Mouse (Mus musculus) neural tube, embryonic 11.5 days (tissue): Measurements from ENCODE around the gene Fkbp1b. TPM values are rescaled to one million over a fixed set of nuclear protein-coding genes. Genes with fewer than 3 reads are reported as not detected.
A peak's percentile ranks its signal among the peaks of the same experiment; 100 is the strongest.
"Not testable (repeated sequence)": the region's sequence is repeated elsewhere in the genome, so short reads cannot be mapped to it uniquely, and the experiment has no call there.

Experiments used
- ATAC-seq: fragments of 200-750 bp; cut with Nextera tagmentation; 2 replicates; pipeline ENCODE4 v1.8.0; 2017; ENCODE audit warnings: moderate number of reproducible peaks, mild to moderate bottlenecking, moderate TSS enrichment, moderate library complexity; ENCODE audit not compliant: insufficient read depth, low FRiP score, low TSS enrichment
- DNase-seq: peaks from one replicate; pipeline ENCODE4 v3.0.0-alpha.2; 2015; ENCODE audit warnings: low spot score
- H3K27ac ChIP-seq: fragments of 300-500 bp; sonication (generic); 2 replicates; pipeline ENCODE4 v1.5.1; 2014; ENCODE audit warnings: low read depth, mild to moderate bottlenecking, low read length
- H3K27me3 ChIP-seq: fragments of 300-500 bp; sonication (generic); 2 replicates; pipeline ENCODE4 v1.6.1; 2014; ENCODE audit warnings: mild to moderate bottlenecking, low read length, mixed read lengths; ENCODE audit not compliant: control insufficient read depth, insufficient read depth
- H3K36me3 ChIP-seq: fragments of 300-500 bp; sonication (generic); 2 replicates; pipeline ENCODE4 v1.6.1; 2014; ENCODE audit warnings: mild to moderate bottlenecking, low read length, moderate library complexity, mixed read lengths; ENCODE audit not compliant: control insufficient read depth, insufficient read depth
- H3K4me1 ChIP-seq: fragments of 300-500 bp; sonication (generic); 2 replicates; pipeline ENCODE4 v1.6.1; 2014; ENCODE audit warnings: low read length, mixed read lengths; ENCODE audit not compliant: control insufficient read depth, insufficient read depth
- H3K4me2 ChIP-seq: fragments of 300-500 bp; sonication (generic); 2 replicates; pipeline ENCODE4 v1.6.1; 2014; ENCODE audit warnings: low read depth, mild to moderate bottlenecking, moderate library complexity
- H3K4me3 ChIP-seq: fragments of 300-500 bp; sonication (generic); 2 replicates; pipeline ENCODE4 v1.5.1; 2014; ENCODE audit warnings: low read depth, low read length
- H3K9ac ChIP-seq: fragments of 300-500 bp; sonication (generic); 2 replicates; pipeline ENCODE4 v1.6.1; 2014; ENCODE audit warnings: mild to moderate bottlenecking, low read length
- H3K9me3 ChIP-seq: fragments of 300-500 bp; sonication (generic); 2 replicates; pipeline ENCODE4 v1.6.1; 2016; ENCODE audit warnings: low read length; ENCODE audit not compliant: control insufficient read depth
- WGBS: fragments of 180-500 bp; shearing (Covaris S2); extraction: QIAGEN DNeasy Blood & Tissue Kit; methylation state at CpG from one replicate; pipeline ENCODE4 v1.1.7; 2014; 5-methylcytosine and 5-hydroxymethylcytosine counted together
- polyA plus RNA-seq: library from polyadenylated mRNA; unstranded; fragments of >200 nt; fragmentation: Nextera tagmentation; extraction: Ambion mirVana; gene quantifications from 2 replicates; pipeline ENCODE4 v1.2.1, GENCODE M21; 2014

Fkbp1b gene
- 22.7 and 30.2 TPM in 2 replicates for polyA plus RNA-seq

GRCm38 (mm10) chr12:4841392-4841887, at the start of gene Fkbp1b:
Fkbp1b (minus strand) TSS chr12:4841591.
- H3K36me3 ChIP-seq, result no peaks in the 10 kb centered on the region
- DNase-seq (peak; percentile 76), ATAC-seq (peak; percentile 70)
- H3K9ac ChIP-seq, result peak within 1 kb of the TSS; percentile 67
- H3K27ac ChIP-seq, result no peak within 1 kb of the TSS
- peaks cover 10% of the 10 kb centered on the region for H3K4me1 ChIP-seq
- peaks cover 5% of the 10 kb centered on the region; the same call in 1 of the 2 replicates for H3K27me3 ChIP-seq
- no peaks in the 10 kb centered on the region for H3K9me3 ChIP-seq
- H3K4me3 ChIP-seq, result peak within 1 kb of the TSS; percentile 60
- peak within 1 kb of the TSS; percentile 83 for H3K4me2 ChIP-seq
- under 1% methylated on average over 29 of the region's 37 CpGs for WGBS

GRCm38 (mm10) chr12:4889891-4890290, 48.5 kb upstream of the Fkbp1b start:
- DNase-seq (no peak), ATAC-seq (no peak)
- no peaks in the 10 kb centered on the region for H3K9me3 ChIP-seq
- H3K27me3 ChIP-seq, result no peaks in the 10 kb centered on the region
- no peak overlapping the region for H3K4me2 ChIP-seq
- H3K9ac ChIP-seq, result no peak overlapping the region
- no peaks in the 10 kb centered on the region for H3K4me1 ChIP-seq
- H3K4me3 ChIP-seq, result no peak overlapping the region
- 88% methylated on average over 1 of the region's 1 CpGs for WGBS
- H3K36me3 ChIP-seq, result no peaks in the 10 kb centered on the region
- no peak overlapping the region for H3K27ac ChIP-seq

DNA sequence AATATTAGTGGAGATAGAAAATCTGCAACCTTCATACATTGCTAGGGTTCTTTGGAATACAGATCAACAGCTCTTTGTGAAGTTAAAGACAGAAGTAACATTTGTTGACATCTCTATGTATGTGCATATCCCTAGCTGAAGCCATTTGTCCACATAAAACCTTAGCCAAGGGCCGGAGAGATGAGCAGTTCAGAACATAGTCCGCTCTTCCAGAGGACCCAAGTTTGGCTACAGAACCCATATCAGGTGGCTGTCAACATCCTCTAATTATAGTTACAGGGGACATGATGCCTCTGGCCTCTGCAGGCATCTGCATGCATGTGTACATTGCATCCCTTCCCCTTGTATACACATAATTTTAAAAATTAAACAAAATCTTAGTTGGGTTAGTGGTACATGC, 47.9 kb upstream of the Fkbp1b start:
- no peak for DNase-seq
- ATAC-seq, result no peak
- Histone ChIP-seq H3K4me1 (no peaks in the 10 kb centered on the region), H3K27me3 (no peaks in the 10 kb centered on the region), H3K9ac (no peak overlapping the region), H3K4me2 (no peak overlapping the region), H3K9me3 (no peaks in the 10 kb centered on the region), H3K27ac (no peak overlapping the region), H3K4me3 (no peak overlapping the region), H3K36me3 (no peaks in the 10 kb centered on the region)
- 93% methylated on average over 2 of the region's 2 CpGs for WGBS

DNA sequence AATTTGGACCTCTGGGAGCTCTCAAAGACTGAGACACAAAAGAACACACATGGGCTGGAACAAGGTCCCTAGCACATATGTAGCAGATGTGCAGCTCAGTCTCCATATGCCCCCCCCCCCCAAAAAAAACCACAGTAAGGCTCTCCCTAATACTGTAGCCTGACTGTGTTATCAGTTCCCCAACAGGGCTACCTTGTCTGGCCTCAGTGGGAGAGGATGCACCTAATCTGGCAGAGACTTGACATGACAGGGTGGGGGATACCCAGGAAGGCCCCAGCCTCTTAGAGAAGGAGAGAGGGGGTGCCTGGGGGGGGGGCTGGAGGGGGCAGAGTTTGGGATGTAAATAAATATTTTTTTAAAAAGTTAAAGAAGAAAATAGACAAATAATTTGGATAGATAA, 47.3 kb upstream of the Fkbp1b start:
- Histone ChIP-seq H3K4me3 (no peak overlapping the region), H3K27ac (no peak overlapping the region), H3K36me3 (no peaks in the 10 kb centered on the region), H3K9ac (no peak overlapping the region), H3K4me1 (no peaks in the 10 kb centered on the region), H3K27me3 (no peaks in the 10 kb centered on the region), H3K9me3 (no peaks in the 10 kb centered on the region), H3K4me2 (no peak overlapping the region)
- ATAC-seq (no peak), DNase-seq (no peak)

GRCm38 (mm10) chr12:4886581-4886980, 45.2 kb upstream of the Fkbp1b start:
- not testable (repeated sequence) for H3K9me3 ChIP-seq, H3K27me3 ChIP-seq, H3K4me2 ChIP-seq, ATAC-seq, H3K27ac ChIP-seq, H3K36me3 ChIP-seq, H3K9ac ChIP-seq, H3K4me3 ChIP-seq, DNase-seq, H3K4me1 ChIP-seq
- WGBS, result 96% methylated on average over 4 of the region's 4 CpGs

GRCm38 (mm10) chr12:4885062-4885461, 43.7 kb upstream of the Fkbp1b start:
- H3K4me1 ChIP-seq, result no peaks in the 10 kb centered on the region
- H3K36me3 ChIP-seq, result 0 out of 2 replicates have a peak, but pooled peaks cover 3% of the 10 kb centered on the region
- no peak for DNase-seq
- ATAC-seq, result no peak
- H3K9ac ChIP-seq, result no peak overlapping the region
- no peak overlapping the region for H3K4me2 ChIP-seq
- no peak overlapping the region for H3K4me3 ChIP-seq
- H3K9me3 ChIP-seq, result no peaks in the 10 kb centered on the region
- no peak overlapping the region for H3K27ac ChIP-seq
- no peaks in the 10 kb centered on the region for H3K27me3 ChIP-seq
- WGBS, result 85% methylated on average over 1 of the region's 1 CpGs

DNA sequence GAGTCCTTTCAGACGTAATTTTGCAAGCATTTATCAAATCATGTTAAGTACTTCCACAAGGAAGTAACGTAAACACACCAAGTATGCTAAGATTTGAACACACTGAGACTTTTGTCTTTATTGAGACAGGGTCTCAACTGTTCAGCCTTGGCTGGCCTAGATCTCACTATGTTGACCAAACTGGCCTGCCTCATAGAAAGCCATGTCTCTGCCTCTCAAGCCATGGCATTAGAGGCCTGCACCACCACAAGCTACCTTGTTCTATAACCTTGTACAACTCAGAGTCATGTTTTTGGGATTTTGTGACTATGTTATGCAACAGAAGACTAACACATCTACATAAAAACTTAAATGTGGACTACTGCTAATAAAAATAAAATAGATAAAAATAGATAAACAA, 40.7 kb upstream of the Fkbp1b start:
- H3K4me3 ChIP-seq, result no peak overlapping the region
- WGBS, result 93% methylated on average over 2 of the region's 2 CpGs
- no peak for ATAC-seq
- DNase-seq, result no peak
- no peak overlapping the region for H3K9ac ChIP-seq
- 0 out of 2 replicates have a peak, but pooled peaks cover 3% of the 10 kb centered on the region for H3K36me3 ChIP-seq
- H3K27me3 ChIP-seq, result no peaks in the 10 kb centered on the region
- no peak overlapping the region for H3K27ac ChIP-seq
- H3K4me2 ChIP-seq, result no peak overlapping the region
- H3K9me3 ChIP-seq, result no peaks in the 10 kb centered on the region
- no peaks in the 10 kb centered on the region for H3K4me1 ChIP-seq

- Histone ChIP-seq H3K4me3 (no peak overlapping the region), H3K9ac (no peak overlapping the region), H3K4me1 (no peaks in the 10 kb centered on the region), H3K9me3 (no peaks in the 10 kb centered on the region), H3K27ac (no peak overlapping the region), H3K4me2 (no peak overlapping the region), H3K36me3 (0 out of 2 replicates have a peak, but pooled peaks cover 3% of the 10 kb centered on the region), H3K27me3 (no peaks in the 10 kb centered on the region)
- WGBS, result 93% methylated on average over 5 of the region's 5 CpGs
- DNase-seq (no peak), ATAC-seq (no peak)
These were observed 37.7 kb upstream of the Fkbp1b start for GRCm38 (mm10) chr12:4879048-4879447.

DNA sequence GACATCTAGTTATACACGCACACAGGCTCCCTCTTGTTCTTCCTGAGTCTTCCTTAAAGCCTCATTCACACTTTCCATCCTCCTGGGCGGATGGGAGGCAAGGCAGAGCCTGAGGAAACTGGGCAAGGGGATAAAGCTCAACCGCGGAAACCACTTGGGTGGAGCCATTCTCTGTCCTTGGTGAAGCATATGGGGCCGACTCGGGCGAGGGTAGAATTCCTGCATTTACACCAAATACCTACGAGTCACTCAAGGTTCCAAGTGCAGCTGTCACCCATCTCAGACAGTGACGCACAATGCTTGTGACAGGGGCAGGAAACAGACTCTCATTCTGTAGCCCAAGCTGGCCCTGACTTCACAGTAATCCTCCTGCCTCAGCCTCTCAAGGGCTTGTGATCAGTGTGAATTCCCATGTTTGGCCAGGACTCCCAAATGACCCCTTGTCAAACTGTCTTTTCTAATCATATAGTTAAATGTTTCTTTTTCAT, 36.9 kb upstream of the Fkbp1b start:
- H3K9me3 ChIP-seq, result no peaks in the 10 kb centered on the region
- no peaks in the 10 kb centered on the region for H3K27me3 ChIP-seq
- DNase-seq, result no peak
- 80% methylated on average over 9 of the region's 9 CpGs for WGBS
- no peaks in the 10 kb centered on the region for H3K4me1 ChIP-seq
- 0 out of 2 replicates have a peak, but pooled peaks cover 3% of the 10 kb centered on the region for H3K36me3 ChIP-seq
- no peak for ATAC-seq
- H3K9ac ChIP-seq, result no peak overlapping the region
- no peak overlapping the region for H3K4me3 ChIP-seq
- no peak overlapping the region for H3K4me2 ChIP-seq
- no peak overlapping the region for H3K27ac ChIP-seq
